Mouse (Mus musculus): ENCODE results near the gene Dbndd1. TPM values are rescaled to one million over a fixed set of nuclear protein-coding genes. Genes with fewer than 3 reads are reported as not detected.

Gene Dbndd1
- polyA plus RNA-seq, 1 experiment = not detected

GRCm38 (mm10) chr8:123515540-123515897 is 256 bp upstream of the Dbndd1 start:
- TF ChIP-seq GATA1 (IDR thresholded peaks at IDR 0.05; ENCODE audit: borderline replicate concordance, low read length) = no peak
- no peak for TF ChIP-seq FLI1 (IDR thresholded peaks at IDR 0.05; ENCODE audit: low read length)
- H3K9me3 ChIP-seq = no peaks in the 10 kb centered on the region
- H3K4me3 ChIP-seq (replicated peaks) = peak overlapping the region; percentile 89
- peaks cover 65% of the 10 kb centered on the region for H3K27me3 ChIP-seq (replicated peaks)
- H3K36me3 ChIP-seq (replicated peaks; ENCODE audit: low read length) = peaks cover 8% of the 10 kb centered on the region
- peaks cover 46% of the 10 kb centered on the region for H3K4me1 ChIP-seq

GRCm38 (mm10) chr8:123514136-123514535 is 1.1 kb downstream of the Dbndd1 start:
- TF ChIP-seq FLI1 (IDR thresholded peaks at IDR 0.05; ENCODE audit: low read length) = no peak
- TF ChIP-seq GATA1 (IDR thresholded peaks at IDR 0.05; ENCODE audit: borderline replicate concordance, low read length) = no peak
- H3K4me3 ChIP-seq (replicated peaks) = no peak overlapping the region
- peaks cover 71% of the 10 kb centered on the region for H3K27me3 ChIP-seq (replicated peaks)

GRCm38 (mm10) chr8:123510819-123511218 is 4.4 kb downstream of the Dbndd1 start:
- peaks cover 43% of the 10 kb centered on the region for H3K4me1 ChIP-seq
- peaks cover 52% of the 10 kb centered on the region for H3K27me3 ChIP-seq (replicated peaks)
- no peaks in the 10 kb centered on the region for H3K9me3 ChIP-seq
- peaks cover 48% of the 10 kb centered on the region for H3K36me3 ChIP-seq (replicated peaks; ENCODE audit: low read length)
- TF ChIP-seq GATA1 (IDR thresholded peaks at IDR 0.05; ENCODE audit: borderline replicate concordance, low read length) = no peak
- no peak for TF ChIP-seq FLI1 (IDR thresholded peaks at IDR 0.05; ENCODE audit: low read length)
- H3K4me3 ChIP-seq (replicated peaks) = no peak overlapping the region

More at GRCm38 (mm10) chr8:123514136-123514535, 1.1 kb downstream of the Dbndd1 start:
- Histone ChIP-seq H3K9me3 (no peaks in the 10 kb centered on the region), H3K4me1 (peaks cover 44% of the 10 kb centered on the region), H3K36me3 (replicated peaks; ENCODE audit: low read length) (peaks cover 15% of the 10 kb centered on the region)

- H3K4me1 ChIP-seq = peaks cover 23% of the 10 kb centered on the region
- peaks cover 85% of the 10 kb centered on the region for H3K36me3 ChIP-seq (replicated peaks; ENCODE audit: low read length)
- H3K27me3 ChIP-seq (replicated peaks) = peaks cover 16% of the 10 kb centered on the region
- H3K4me3 ChIP-seq (replicated peaks) = peak overlapping the region; percentile 57
- TF ChIP-seq FLI1 (IDR thresholded peaks at IDR 0.05; ENCODE audit: low read length) = no peak
- no peak for TF ChIP-seq GATA1 (IDR thresholded peaks at IDR 0.05; ENCODE audit: borderline replicate concordance, low read length)
- H3K9me3 ChIP-seq = peaks cover 9% of the 10 kb centered on the region
These were observed 8.1 kb downstream of the Dbndd1 start for GRCm38 (mm10) chr8:123507153-123507552.

- TF ChIP-seq GATA1 (IDR thresholded peaks at IDR 0.05; ENCODE audit: borderline replicate concordance, low read length) = no peak
- no peak for TF ChIP-seq FLI1 (IDR thresholded peaks at IDR 0.05; ENCODE audit: low read length)
- Histone ChIP-seq H3K27me3 (replicated peaks) (peaks cover 8% of the 10 kb centered on the region), H3K4me3 (replicated peaks) (no peak overlapping the region), H3K4me1 (peaks cover 20% of the 10 kb centered on the region), H3K36me3 (replicated peaks; ENCODE audit: low read length) (peaks cover 96% of the 10 kb centered on the region), H3K9me3 (peaks cover 9% of the 10 kb centered on the region)
These were observed 9.6 kb downstream of the Dbndd1 start for GRCm38 (mm10) chr8:123505695-123506094.

- TF ChIP-seq FLI1 (IDR thresholded peaks at IDR 0.05; ENCODE audit: low read length) (no peak), GATA1 (IDR thresholded peaks at IDR 0.05; ENCODE audit: borderline replicate concordance, low read length) (no peak)
- Histone ChIP-seq H3K4me1 (peaks cover 18% of the 10 kb centered on the region), H3K36me3 (replicated peaks; ENCODE audit: low read length) (peaks cover 100% of the 10 kb centered on the region)
These were observed 10.0 kb downstream of the Dbndd1 start for GRCm38 (mm10) chr8:123505267-123505666.

GRCm38 (mm10) chr8:123504591-123505195 is 10.6 kb downstream of the Dbndd1 start:
- Histone ChIP-seq H3K9me3 (peaks cover 9% of the 10 kb centered on the region), H3K36me3 (replicated peaks; ENCODE audit: low read length) (peaks cover 100% of the 10 kb centered on the region), H3K4me3 (replicated peaks) (no peak overlapping the region), H3K27me3 (replicated peaks) (peaks cover 2% of the 10 kb centered on the region), H3K4me1 (peaks cover 14% of the 10 kb centered on the region)
- no peak for TF ChIP-seq GATA1 (IDR thresholded peaks at IDR 0.05; ENCODE audit: borderline replicate concordance, low read length)
- no peak for TF ChIP-seq FLI1 (IDR thresholded peaks at IDR 0.05; ENCODE audit: low read length)

More at GRCm38 (mm10) chr8:123505267-123505666, 10.0 kb downstream of the Dbndd1 start:
- Histone ChIP-seq H3K4me3 (replicated peaks) (no peak overlapping the region), H3K27me3 (replicated peaks) (peaks cover 6% of the 10 kb centered on the region), H3K9me3 (peaks cover 9% of the 10 kb centered on the region)

GRCm38 (mm10) chr8:123503801-123504467 is 11.3 kb downstream of the Dbndd1 start:
- no peaks in the 10 kb centered on the region for H3K27me3 ChIP-seq (replicated peaks)
- H3K36me3 ChIP-seq (replicated peaks; ENCODE audit: low read length) = peaks cover 100% of the 10 kb centered on the region
- TF ChIP-seq GATA1 (IDR thresholded peaks at IDR 0.05; ENCODE audit: borderline replicate concordance, low read length) (no peak), FLI1 (IDR thresholded peaks at IDR 0.05; ENCODE audit: low read length) (no peak)
- no peak overlapping the region for H3K4me3 ChIP-seq (replicated peaks)
- peaks cover 9% of the 10 kb centered on the region for H3K9me3 ChIP-seq
- H3K4me1 ChIP-seq = peaks cover 13% of the 10 kb centered on the region

- H3K4me3 ChIP-seq (replicated peaks) = no peak overlapping the region
- H3K36me3 ChIP-seq (replicated peaks; ENCODE audit: low read length) = peaks cover 100% of the 10 kb centered on the region
- TF ChIP-seq FLI1 (IDR thresholded peaks at IDR 0.05; ENCODE audit: low read length) (no peak), GATA1 (IDR thresholded peaks at IDR 0.05; ENCODE audit: borderline replicate concordance, low read length) (no peak)
- H3K4me1 ChIP-seq = peaks cover 10% of the 10 kb centered on the region
- H3K27me3 ChIP-seq (replicated peaks) = no peaks in the 10 kb centered on the region
- H3K9me3 ChIP-seq = peaks cover 9% of the 10 kb centered on the region
These were observed 13.1 kb downstream of the Dbndd1 start for GRCm38 (mm10) chr8:123502192-123502591.

- Histone ChIP-seq H3K27me3 (replicated peaks) (no peaks in the 10 kb centered on the region), H3K4me1 (peaks cover 9% of the 10 kb centered on the region), H3K36me3 (replicated peaks; ENCODE audit: low read length) (peaks cover 100% of the 10 kb centered on the region), H3K9me3 (peaks cover 9% of the 10 kb centered on the region), H3K4me3 (replicated peaks) (no peak overlapping the region)
- TF ChIP-seq GATA1 (IDR thresholded peaks at IDR 0.05; ENCODE audit: borderline replicate concordance, low read length) (no peak), FLI1 (IDR thresholded peaks at IDR 0.05; ENCODE audit: low read length) (no peak)
These were observed 15.7 kb downstream of the Dbndd1 start for GRCm38 (mm10) chr8:123499556-123499955.
